Mouse (Mus musculus): Measurements from ENCODE around the gene D630045J12Rik.

D630045J12Rik gene

DNA sequence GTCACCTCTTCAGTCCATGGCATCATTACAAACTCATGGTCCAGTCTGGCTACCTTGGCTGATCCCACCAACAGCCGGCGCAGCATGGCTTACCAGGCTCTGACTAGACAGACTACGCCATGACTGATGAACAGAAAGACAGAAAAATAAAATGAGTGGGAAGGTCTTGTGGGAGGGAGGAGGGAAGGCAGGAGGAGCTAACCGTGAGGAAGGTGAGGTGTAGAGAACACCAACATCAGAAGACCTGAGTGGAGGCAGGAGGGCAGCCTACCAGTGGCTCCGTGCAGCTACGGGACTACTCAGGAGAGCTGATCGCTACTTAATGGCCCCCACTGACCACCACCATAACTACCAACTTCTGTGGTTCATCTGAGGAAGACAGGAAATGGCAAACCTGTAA, 60.9 kb downstream of the D630045J12Rik start:
- no peak for DNase-seq (ENCODE audit: low spot score)

DNA sequence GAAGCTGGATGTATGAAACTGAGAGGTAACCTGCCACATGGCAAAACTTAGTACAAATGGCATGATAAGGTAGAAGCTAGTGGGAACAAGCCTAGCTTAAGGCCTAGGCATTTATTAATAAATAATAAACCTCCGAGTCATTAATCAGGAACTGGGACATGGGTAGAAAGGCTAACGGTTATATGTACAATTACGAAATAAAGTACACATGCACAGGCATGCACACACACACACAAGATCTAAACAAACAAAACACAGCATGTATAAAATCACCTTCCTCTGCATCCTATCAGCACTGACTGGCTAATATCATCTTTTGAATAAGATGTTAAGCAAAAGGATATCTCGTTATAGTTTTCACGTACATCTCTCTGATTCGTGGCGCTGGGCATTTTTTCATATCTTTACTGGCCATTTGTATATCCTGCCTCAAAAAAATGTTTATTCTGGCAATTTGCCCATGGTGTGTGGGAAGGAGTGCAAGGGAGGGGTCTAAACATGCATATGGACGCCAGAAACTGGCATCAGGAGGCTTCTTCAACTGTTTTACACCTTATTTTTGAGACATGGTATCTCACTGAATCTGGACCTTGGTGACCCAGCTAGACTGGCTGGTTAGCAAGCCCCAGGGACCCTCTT, 67.4 kb downstream of the D630045J12Rik start:
- DNase-seq (ENCODE audit: low spot score), result no peak

DNA sequence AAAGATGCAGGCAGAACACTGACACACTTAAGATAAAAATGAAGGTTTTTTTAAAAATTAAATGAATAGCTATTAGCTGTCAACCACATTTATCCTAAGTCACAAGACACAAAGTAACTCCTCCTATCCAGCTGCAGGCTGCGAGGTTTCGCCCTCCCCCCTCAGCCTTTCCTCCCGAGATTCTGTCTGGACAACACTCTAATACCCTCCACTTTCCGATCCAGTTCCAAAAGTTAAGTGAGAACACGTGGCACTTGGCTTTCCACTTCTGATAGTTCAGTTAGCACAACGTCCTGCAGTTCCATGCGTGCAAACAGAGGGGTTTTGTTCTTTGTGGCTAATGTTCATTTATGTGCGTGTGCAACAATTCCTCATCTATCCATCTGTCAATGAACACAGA, 69.0 kb downstream of the D630045J12Rik start:
- no peak for DNase-seq (ENCODE audit: low spot score)

DNA sequence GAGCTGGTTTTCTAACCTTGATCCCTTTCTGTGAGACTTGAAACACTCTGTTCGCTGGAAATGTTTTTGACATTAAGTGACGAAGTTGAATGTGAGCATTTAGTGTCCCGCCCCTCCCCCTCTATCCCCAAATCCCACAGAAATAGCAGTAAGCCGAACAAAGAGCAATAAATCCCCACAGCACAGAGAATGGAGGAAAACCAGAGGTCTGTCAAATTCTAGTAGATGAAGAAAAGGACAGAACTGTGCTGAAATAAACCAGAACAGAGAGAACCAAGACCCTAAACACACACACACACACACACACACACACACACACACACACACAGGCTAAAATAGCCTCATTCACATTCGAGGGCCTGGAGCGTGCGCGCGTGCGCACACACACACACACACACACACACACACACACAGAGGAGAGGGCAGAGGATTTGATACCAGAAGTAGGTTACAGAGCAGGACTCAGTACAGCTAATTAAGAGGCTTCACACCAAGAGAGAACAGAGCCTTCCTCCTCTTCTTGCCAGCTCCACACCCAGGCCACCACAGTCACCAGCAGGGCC, 72.0 kb downstream of the D630045J12Rik start:
- no peak for DNase-seq (ENCODE audit: low spot score)

DNA sequence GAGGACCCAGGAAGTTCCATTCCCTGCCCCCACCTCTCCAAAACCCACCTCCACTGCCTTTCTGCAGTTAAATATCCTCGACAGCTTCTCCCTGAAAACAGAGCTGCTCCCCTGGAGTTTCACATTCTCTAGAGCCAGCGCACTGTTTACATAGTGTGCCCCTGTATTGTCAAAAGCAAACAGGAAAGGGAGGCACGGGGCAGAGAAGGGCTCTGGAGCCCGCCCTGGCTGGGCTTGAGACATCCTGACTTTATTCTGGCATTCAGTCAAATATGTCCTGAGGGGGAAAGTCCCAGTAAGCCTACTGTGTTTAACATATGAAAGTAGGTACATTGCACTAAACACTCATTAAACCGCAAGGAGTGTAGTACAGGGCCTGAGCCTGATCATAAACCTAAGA, 73.1 kb downstream of the D630045J12Rik start:
- DNase-seq (ENCODE audit: low spot score), result no peak

DNA sequence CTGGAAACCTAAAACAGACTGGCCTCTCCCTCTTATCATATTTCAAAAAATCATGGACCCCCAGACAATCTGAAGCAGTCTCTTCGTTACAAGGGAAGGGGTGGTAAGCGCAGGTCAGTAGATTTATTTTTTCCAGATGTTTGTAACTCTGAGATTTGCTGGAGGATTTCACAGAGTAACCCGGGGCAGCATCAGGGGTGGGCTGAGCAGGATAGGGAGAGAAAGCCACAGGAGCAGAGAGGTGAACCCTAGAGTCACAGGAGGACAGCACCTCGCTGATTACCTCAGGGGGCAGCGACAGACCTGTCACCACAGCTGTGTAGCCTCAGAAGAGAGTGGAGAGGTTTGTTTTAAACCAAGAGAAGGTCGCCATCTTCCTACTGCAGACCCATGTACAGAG, 88.4 kb downstream of the D630045J12Rik start:
- DNase-seq (ENCODE audit: low spot score), result no peak

DNA sequence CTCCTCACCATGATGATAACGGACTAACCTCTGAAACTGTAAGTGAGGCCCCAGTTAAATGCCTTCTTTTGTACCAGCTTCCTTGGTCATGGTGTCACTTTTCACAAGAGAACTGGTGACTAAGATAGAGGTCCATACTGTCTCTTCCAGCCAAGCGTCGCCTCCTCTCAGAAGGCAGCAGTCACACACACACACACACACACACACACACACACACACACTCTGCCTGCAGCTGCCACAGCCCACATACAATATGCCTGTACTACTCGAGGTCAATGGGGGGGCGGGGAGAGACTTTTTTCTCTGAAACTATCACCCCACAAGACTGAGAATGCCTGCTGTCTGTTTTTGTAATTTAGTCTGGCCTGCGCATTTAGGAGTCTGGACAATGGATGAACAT, 89.1 kb downstream of the D630045J12Rik start:
- DNase-seq (ENCODE audit: low spot score), result no peak

DNA sequence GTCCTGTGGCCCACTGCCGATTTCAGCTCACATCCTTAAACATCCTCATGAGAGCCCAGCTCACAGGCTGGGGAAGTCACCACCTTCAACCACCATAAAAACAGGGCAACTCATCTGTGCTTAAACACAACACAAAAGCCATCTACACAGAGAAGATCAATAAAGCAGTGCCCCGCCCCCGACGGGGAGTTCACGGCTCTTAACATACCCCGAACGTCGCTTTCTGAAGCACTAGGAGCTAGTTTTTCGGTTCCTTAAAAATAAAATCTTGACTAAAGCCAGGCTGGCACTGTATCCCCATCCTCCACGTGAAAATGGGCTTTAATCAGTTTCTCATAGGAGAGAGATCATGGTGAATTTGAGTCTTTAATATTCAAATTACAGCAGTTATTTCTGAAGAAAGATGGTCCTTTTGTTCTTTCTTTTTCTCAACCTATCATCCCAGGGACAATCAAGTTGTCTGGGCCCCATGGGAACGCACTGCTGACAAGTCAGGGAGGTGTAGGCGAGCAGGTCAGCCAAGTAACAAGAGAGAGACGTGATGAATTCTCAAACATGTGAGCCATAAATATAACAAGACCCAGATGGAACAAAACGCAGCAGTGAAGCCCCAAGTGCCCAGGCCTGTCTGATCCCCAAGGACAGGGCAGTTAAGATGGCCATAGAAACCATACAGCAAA, 90.8 kb downstream of the D630045J12Rik start:
- no peak for DNase-seq (ENCODE audit: low spot score)

DNA sequence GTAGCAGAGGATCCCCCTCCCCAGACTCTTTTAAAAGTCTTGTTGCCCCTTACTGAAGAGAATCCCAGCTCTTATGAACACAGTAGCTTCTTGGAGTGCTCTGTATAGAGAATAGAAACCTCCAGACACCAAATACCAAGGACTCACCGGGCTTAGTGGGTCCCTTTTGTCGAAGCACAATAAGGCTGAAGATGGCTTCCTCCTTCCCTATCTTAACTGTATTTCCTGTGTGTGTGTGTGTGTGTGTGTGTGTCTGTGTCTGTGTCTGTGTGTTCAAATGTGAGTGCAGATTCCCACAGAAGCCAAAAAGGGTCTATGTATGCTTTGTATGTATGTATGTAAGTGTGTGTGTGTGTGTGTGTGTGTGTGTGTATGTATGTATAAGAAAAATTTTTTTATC, 93.3 kb downstream of the D630045J12Rik start:
- DNase-seq (ENCODE audit: low spot score), result no peak

DNA sequence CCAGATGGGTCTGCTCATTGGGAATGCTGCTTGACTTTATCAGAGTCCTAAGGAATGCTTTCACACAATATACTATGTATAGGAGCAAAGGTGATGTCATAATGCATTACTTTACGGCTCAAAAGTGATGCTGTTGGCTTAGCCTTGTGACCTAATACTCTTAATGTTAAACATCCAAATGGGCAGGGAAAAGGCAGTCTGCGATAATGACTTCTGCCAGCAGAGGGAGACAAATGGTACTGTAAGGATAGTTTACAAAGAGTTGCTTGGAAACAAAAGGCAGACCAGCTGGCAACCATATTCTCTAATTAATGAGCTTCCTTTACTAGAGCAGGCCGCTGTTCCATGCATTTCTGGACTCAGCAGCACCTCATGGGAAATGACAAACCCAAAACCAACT, 93.7 kb downstream of the D630045J12Rik start:
- DNase-seq (ENCODE audit: low spot score), result peak; percentile 94

DNA sequence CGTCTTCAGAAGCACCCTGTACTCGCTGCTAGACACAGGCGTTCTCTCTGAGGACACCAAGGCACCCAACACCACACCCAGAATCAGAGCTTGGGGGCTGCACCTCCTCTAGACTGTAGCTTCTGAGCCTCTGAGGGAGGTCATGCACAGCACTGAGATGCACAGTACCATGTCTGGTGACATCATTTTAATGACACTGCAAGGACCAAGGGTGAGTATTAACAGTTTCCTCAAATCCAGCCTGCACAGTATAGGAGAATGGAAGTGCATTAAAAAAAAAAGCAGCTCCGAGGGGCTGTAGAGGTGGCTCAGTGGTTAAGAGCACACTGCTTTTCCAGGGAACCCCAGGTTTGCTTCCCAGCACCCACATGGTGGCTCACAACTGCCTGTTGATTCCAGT, 94.2 kb downstream of the D630045J12Rik start:
- DNase-seq (ENCODE audit: low spot score), result no peak

DNA sequence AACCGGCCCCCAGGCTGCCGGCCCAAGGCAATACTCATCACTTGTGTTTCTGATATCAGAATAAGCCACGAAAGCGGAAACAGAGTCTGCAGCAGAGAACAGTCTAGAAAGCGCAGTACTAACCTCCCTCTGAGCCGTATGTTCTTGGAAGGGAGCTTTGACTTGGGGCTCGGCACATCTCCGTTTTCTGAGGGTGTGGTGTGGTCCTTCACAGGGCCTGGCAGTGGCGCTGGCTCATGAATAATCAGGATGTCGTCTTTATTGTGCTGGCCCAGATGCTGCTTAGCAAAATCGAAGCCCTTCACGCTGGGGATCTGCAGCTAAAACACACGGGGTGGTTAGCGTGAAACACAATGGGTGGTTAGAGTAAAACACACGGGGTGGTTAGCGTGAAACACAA, 95.9 kb downstream of the D630045J12Rik start:
- no peak for DNase-seq (ENCODE audit: low spot score)

DNA sequence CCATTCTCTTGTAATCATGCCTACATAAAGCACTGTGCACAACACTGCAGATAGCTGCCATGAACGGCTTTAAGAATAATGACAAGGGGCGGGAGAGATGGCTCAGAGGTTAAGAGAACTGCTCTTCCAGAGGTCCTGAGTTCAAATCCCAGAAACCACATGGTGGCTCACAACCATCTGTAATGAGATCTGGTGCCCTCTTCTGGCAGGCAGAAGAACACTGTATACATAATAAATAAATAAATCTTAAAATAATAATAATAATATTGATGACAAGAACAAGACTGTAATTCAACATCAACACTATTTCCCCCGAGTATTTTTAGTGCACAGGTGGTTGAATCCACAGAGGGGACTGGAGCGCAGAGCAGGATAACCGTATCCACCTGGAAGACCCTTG, 97.6 kb downstream of the D630045J12Rik start:
- DNase-seq (ENCODE audit: low spot score), result no peak

DNA sequence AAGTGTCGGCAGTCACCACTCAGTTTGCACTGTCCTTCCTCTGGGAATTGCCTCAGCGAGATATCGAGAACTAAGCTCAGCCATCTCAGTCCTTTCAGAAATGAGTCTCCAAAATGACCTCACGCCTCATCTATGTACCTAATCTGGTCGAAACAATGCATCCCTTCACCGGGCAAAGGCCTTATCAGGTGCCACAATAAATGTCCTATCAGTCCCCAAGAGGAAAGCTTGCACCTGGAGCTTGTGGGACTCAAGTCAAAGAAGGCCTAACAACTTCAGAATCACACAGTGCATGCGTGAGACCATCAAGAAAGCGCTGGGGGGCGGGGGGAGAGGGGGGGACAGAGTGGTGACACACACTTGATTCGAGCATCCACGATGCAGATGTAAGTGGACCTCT, 101.5 kb downstream of the D630045J12Rik start:
- DNase-seq (ENCODE audit: low spot score), result no peak

DNA sequence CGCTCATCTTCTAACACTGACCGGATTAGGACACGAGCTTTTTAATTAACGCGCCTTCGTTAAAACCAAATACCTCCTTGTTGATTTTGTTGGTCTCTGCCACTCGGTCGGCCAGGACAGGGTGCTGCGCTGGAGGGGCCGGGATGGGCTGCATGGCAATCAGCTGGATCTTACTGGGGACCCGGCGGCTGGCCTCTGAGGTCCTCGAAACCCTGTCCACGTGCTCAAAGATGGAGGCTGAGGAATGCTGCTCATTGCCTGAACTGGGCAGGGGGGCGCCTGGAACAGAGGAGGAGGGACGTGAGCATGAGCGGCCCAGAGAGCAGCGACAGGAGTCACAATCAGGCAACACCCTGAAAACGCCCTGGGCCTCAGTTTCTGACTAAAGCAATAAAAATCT, 104.3 kb downstream of the D630045J12Rik start:
- DNase-seq (ENCODE audit: low spot score), result no peak

DNA sequence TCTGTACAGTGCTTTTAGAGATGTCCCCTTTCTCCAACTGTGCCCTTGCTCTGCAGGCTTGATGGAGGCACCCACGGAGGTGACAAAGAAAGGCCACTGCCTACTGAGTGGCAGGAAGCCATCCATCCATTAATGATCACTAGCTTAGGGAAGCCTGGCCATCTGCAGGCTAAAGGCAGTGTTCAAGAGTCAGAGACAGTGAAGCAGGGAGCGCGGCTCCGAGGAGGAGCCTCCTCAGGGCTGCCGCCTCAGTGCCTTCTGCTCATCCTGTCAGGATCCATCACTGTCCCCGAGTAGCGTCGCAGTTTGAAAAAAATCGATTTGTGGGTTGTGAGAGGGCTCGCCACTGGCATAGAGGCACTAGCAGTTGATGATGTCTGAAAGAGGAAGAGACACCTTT, 105.2 kb downstream of the D630045J12Rik start:
- no peak for DNase-seq (ENCODE audit: low spot score)

DNA sequence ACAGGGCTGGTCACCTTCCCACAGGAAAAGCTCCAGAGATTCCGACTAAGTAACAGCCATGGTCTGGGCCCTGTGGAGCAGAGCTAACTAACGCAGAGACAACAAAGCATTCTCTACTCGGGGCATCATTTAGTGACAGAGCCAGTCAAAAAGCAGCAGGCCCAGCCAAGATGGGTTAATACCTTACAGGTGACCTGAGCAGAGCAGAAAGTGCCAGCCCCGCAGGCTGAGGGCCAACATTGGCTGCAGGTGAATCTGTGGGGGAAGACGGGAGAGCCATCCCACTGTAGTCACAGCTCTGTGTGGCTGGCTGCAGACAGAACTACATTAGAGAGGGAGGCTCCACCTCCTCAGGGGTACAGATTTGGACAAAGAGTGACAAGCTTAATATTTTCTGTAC, 106.5 kb downstream of the D630045J12Rik start:
- no peak for DNase-seq (ENCODE audit: low spot score)

DNA sequence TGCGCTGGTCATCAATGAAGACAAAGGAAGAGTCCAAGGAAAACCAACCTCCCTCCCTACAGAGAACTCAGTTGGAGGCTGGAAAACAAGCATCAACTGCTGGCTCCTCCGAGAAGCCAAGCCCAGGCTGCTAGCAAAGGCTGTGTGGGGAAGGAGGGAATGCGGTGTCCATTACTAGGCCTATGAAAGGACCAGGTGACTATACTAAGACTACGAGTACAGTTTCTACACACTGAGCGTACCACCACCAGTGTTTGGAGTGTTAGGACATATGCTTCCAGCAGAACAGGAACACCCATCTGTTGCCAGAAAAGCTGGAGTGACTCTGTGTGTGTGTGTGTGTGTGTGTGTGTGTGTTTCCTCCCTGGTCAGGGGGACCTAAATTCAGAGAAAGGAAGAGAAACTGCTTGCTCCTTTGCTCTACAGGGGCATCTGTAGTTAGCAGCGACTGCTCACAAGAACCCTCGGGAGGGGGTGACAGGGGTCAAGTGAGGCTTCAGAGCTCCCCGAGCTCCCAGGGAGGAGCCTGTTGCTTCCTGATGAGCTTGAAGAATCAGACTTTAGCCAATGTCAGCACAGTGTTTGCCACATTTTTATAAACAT, 108.2 kb downstream of the D630045J12Rik start:
- DNase-seq (ENCODE audit: low spot score), result no peak

DNA sequence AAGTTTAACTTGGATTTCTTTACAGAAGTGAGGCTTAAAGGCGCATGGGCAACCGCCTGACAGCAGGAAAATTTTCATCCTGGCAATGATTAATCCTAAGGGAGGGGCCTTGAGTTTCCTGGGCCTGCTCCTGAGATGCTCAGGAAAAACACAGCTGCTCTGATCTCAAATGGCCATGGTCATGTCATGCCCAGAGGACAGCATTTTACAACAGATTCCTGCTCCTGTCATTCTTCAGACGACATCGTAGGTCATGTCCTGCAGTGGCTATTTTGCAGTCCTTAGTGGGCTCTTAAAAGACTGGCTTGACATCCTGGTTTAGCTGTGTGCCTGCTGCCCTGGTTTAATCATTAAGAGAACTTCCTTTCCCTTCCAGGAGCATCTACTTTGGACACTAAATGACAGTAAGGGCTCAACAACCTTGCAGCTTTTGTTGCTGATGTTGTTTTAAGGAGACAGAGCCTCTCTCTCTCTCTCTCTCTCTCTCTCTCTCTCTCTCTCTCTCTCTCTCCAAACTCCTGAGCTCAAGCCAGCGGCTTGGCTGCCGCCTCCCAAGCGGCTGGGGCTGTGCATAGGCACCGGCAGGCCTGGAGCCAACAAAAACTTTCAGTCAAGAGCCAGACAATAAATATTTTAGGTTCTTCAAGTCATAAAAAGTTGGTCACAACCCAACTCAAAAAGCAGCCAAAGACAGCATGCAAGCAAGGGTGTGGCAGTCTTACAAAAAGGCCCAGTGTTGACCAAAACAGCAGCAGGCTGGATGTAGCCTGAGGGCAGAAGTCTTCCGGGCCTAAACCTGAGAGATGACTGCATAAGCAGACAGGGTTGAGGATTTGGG, 109.4 kb downstream of the D630045J12Rik start:
- peak; percentile 58 for DNase-seq (ENCODE audit: low spot score)

DNA sequence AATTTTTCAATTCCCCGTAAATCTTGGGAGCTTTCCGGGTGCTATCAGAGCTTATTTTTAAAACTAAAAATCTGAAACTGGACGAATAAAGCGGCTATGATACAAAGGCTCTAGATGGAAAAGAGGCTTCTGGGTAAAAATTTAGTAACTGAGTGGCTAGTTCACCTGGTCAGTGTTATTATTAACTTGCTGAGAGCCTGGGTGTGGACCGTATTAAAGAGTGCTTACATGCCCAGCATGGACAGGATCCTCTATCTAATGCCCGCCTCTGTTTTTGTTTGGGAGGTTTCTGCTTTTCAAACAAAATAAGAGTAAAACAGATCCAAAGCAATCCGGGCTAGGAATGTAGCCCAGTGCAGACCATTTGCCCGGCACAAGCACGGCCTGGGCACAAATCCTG, 113.4 kb downstream of the D630045J12Rik start:
- no peak for DNase-seq (ENCODE audit: low spot score)

DNA sequence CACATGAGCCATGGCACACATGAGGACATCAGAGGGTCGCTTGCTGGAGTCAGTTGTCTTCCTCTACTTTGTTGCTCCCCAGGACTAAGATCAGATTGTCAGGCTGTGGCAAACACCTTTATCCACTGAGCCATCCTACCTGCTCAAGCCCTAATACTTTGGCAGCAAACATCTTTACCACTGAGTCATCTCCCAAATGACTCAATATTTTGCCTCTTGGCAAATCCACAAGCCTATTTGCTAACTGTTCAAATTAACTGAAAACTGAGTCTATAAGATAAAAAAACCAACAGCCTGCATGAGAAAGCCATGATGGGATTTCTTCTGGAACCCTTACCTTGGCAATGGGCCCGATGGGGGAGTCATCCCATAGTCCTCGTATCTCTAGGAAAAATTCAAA, 114.7 kb downstream of the D630045J12Rik start:
- DNase-seq (ENCODE audit: low spot score), result no peak

DNA sequence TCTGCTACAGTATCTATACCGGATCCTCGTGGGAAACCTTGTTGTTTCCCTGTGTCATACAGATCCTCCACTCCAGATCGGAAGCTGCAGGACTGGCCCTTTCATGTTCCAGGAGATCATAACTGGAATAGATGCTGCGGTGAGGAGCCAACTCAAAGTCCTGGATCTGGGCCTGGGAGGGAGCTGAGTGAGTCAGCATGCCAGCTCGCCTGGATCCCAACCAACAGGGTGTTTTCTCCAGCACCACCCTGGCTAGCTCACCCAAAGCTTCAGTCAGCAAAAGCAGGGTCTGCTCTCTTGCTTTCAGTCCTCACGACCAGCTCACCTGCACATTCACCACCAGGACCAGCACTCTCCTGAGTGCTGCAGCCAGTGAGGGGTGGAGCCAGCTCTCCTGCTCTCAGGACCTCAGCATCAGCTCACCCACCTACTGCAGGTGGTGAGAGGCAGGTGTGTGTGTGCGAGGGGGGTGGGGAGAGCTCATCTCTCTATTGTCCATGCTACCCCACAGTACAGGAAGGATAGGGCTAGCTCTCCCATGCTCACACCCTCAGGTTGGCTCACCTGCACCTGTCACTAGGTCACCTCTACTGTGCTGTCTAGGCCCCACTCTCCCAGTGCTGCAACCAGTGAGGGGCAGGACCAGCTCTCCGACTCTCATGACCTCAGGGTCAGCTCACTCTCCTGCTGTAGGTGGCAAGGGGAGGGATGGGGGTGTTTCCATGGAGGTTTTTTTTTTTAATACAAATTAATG, 118.8 kb downstream of the D630045J12Rik start:
- no peak for DNase-seq (ENCODE audit: low spot score)
